Mouse (Mus musculus): ENCODE measurements around the gene Olfr683. TPM values are rescaled to one million over a fixed set of nuclear protein-coding genes. Genes with fewer than 3 reads are reported as not detected.
"Not testable (repeated sequence)": the region's sequence is repeated elsewhere in the genome, so short reads cannot be mapped to it uniquely, and the experiment has no call there.

Olfr683 gene
- not detected for total RNA-seq (2021)
- long read RNA-seq, experiment 1 = 0 reads
- long read RNA-seq, experiment 2 = 0 reads

- DNase-seq (ENCODE audit: low spot score in 2 of 2) = no peak
Measured at GRCm38 (mm10) chr7:105146912-105147311, at the start of gene Olfr683. Gene Olfr683, minus strand, starts transcription at chr7:105147012.

DNA sequence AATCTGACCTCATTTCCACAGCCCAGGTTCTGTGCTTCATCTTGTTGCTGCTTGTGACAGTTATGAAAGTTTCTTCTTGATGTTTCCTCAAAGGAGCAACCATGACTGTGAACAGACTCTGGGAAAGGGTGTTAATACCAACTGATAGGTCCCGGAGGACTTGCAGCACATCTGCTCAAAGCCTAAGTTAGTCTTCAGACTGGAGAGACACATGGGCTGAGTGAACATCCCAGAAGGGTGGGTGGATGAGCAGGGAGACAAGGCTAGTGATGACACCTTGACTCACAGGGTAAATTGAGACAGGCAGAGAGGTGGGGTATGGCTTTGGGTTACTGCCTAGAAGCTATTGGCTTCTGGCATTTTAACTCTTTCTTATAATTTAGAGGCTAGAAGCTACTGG is 39.1 kb upstream of the Olfr683 start, which contains the start of gene Olfr685:
Gene Olfr685 (minus strand): TSS at position 101 of the 400 bp plus-strand sequence.
- no peak for DNase-seq (ENCODE audit: low spot score in 2 of 2)

DNA sequence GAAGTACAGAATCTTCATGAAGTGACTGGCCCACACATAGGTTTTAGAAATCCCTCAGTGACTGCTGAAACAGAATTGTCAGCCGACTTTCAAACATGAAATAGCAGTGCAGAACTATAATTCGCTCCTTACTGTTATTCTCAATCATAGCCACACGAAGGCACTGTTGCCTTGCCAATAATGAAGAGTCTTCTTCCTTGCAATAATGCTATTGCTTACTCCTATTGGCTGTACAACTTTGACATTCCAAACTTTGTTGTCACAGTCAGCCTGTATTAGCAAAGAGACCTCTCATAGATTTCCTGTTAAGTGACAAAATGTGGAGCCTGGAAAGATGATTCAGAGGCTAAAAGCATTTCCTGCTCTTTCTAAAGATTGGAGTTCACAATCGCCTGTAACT is 24.0 kb upstream of the Olfr683 start:
- peak; percentile 18 to 42 for DNase-seq (ENCODE audit: low spot score in 2 of 2)

- DNase-seq (ENCODE audit: low spot score in 2 of 2) = no peak
Measured at GRCm38 (mm10) chr7:105163553-105163952, 16.7 kb upstream of the Olfr683 start, which contains the start of gene Olfr684. Gene Olfr684, minus strand, starts transcription at chr7:105163653.

DNA sequence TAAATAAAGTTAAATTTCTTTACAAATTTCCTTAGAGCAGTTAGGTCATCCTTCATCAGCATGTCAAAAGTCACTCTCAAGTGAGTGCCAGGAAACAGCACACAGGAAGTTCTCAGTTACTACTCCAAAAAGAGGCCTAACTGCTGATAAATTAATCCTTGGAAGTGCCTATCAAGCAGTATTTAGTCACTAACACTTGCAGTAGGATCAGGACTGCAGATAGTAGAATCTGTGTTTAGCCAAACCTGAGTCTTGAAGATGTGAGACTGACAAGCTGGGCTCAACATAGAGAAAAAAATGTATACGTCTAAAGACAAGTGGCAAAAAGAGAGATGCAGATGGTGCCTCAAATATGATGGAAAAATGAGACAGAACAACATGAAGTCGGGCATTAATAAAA is 5.5 kb downstream of the Olfr683 start:
- no peak for DNase-seq (ENCODE audit: low spot score in 2 of 2)

GRCm38 (mm10) chr7:105116536-105116935 is 30.3 kb downstream of the Olfr683 start, which contains the start of gene Olfr681:
Gene Olfr681, plus strand, starts transcription at chr7:105116836.
- no peak for DNase-seq (ENCODE audit: low spot score in 2 of 2)

DNA sequence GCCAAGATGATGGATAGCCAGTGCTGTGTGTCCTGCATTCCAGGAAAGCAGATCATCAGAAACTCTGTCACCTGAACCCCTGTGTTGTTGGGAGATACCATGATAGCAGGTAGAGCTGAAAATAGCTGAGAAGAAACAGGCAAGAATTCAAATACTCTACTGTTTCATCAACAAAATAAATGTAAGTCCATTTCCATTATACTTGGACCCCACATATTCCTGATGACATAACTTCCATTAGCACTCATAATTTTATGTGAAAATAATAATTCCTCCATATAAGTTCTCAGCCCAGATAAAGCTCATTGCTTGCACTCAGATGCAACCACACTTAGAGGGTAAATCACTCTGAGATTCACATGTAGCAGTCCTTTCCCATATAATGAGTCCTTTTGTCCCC is 54.1 kb downstream of the Olfr683 start, which contains the start of gene Olfr680-ps1:
Gene Olfr680-ps1 (minus strand): TSS at position 101 of the 400 bp plus-strand sequence.
- not testable (repeated sequence) for DNase-seq (ENCODE audit: low spot score in 2 of 2)

Other genes with a start within 250 kb of the Olfr683 start
- not detected for gene Olfr667, start 225.5 kb downstream of the Olfr683 start, total RNA-seq (2021)
- gene Olfr668, start 219.0 kb downstream of the Olfr683 start, total RNA-seq (2021) = not detected
- not detected for gene Olfr669, start 212.8 kb downstream of the Olfr683 start, total RNA-seq (2021)
- gene Olfr670, start 184.4 kb downstream of the Olfr683 start, total RNA-seq (2021) = not detected
- not detected for gene Olfr671, start 167.9 kb downstream of the Olfr683 start, total RNA-seq (2021)
- gene Olfr672, start 145.0 kb downstream of the Olfr683 start, total RNA-seq (2021) = not detected
- gene Olfr675, start 118.6 kb downstream of the Olfr683 start, total RNA-seq (2021) = not detected
- not detected for gene Olfr676, start 114.3 kb downstream of the Olfr683 start, total RNA-seq (2021)
- not detected for gene Olfr677, start 95.6 kb downstream of the Olfr683 start, total RNA-seq (2021)
- not detected for gene Olfr678, start 82.5 kb downstream of the Olfr683 start, total RNA-seq (2021)
- gene Olfr679, start 65.8 kb downstream of the Olfr683 start, total RNA-seq (2021) = not detected
- not detected for gene Olfr680-ps1, start 54.2 kb downstream of the Olfr683 start, total RNA-seq (2021)
- gene Olfr681, start 30.2 kb downstream of the Olfr683 start, total RNA-seq (2021) = not detected
- gene Olfr684, start 16.6 kb upstream of the Olfr683 start, total RNA-seq (2021) = not detected
- gene Olfr685, start 39.0 kb upstream of the Olfr683 start, total RNA-seq (2021) = not detected
- not detected for gene Olfr686, start 60.5 kb upstream of the Olfr683 start, total RNA-seq (2021)
- not detected for gene Olfr688, start 141.1 kb upstream of the Olfr683 start, total RNA-seq (2021)
- not detected for gene Olfr689, start 164.2 kb upstream of the Olfr683 start, total RNA-seq (2021)
- 1 to 10 TPM in 1 of 2 experiments, under 1 TPM in 1; 0.53 to 1.0 TPM for gene Olfr690, start 187.1 kb upstream of the Olfr683 start, total RNA-seq (2021)
- gene Olfr691, start 195.3 kb upstream of the Olfr683 start, total RNA-seq (2021) = 1 to 10 TPM in 1 of 2 experiments, under 1 TPM in 1; 0.90 to 1.2 TPM
- not detected for gene Olfr692, start 221.2 kb upstream of the Olfr683 start, total RNA-seq (2021)
- not detected for gene Gm5901, start 228.0 kb upstream of the Olfr683 start, total RNA-seq (2021)

All from layer of hippocampus, postnatal 14 days (tissue).